Mouse (Mus musculus) midbrain, embryonic 12.5 days (tissue): ENCODE measurements at regions not wholly inside any gene's neighbourhood (a gene's known extent, or its start where the extent isn't known, plus 50 kb on each side); places are given as distances from the start of the nearest gene placed in this dataset.

ENCODE experiments used
- ATAC-seq: fragments of 200-750 bp; cut with Nextera tagmentation; 2 replicates; pipeline ENCODE4 v1.8.0; 2017; ENCODE audit warnings: low read depth, moderate TSS enrichment, moderate library complexity; ENCODE audit not compliant: low FRiP score
- H3K27ac ChIP-seq: fragments of 300-500 bp; sonication (generic); replicated peaks from 2 replicates; pipeline ENCODE4 v1.5.1; 2016; ENCODE audit warnings: mild to moderate bottlenecking
- H3K27me3 ChIP-seq: fragments of 300-500 bp; sonication (generic); 2 replicates; pipeline ENCODE4 v1.6.1; 2016; ENCODE audit warnings: mild to moderate bottlenecking
- H3K36me3 ChIP-seq: fragments of 300-500 bp; sonication (generic); 2 replicates; pipeline ENCODE4 v1.6.1; 2016
- H3K4me1 ChIP-seq: fragments of 300-500 bp; sonication (generic); 2 replicates; pipeline ENCODE4 v1.6.1; 2016
- H3K4me2 ChIP-seq: fragments of 300-500 bp; sonication (generic); replicated peaks from 2 replicates; pipeline ENCODE4 v1.6.1; 2016; ENCODE audit warnings: mild to moderate bottlenecking, moderate library complexity
- H3K4me3 ChIP-seq: fragments of 300-500 bp; sonication (generic); 2 replicates; pipeline ENCODE4 v1.5.1; 2016; ENCODE audit warnings: mild to moderate bottlenecking
- H3K9ac ChIP-seq: fragments of 300-500 bp; sonication (generic); replicated peaks from 2 replicates; pipeline ENCODE4 v1.6.1; 2016; ENCODE audit warnings: mild to moderate bottlenecking, moderate library complexity
- H3K9me3 ChIP-seq: fragments of 300-500 bp; sonication (generic); 2 replicates; pipeline ENCODE4 v1.6.1; 2016; ENCODE audit warnings: mild to moderate bottlenecking
- WGBS: fragments of 180-500 bp; shearing (Covaris S2); methylation state at CpG from one replicate; pipeline ENCODE4 v1.1.7; 2016; 5-methylcytosine and 5-hydroxymethylcytosine counted together

DNA sequence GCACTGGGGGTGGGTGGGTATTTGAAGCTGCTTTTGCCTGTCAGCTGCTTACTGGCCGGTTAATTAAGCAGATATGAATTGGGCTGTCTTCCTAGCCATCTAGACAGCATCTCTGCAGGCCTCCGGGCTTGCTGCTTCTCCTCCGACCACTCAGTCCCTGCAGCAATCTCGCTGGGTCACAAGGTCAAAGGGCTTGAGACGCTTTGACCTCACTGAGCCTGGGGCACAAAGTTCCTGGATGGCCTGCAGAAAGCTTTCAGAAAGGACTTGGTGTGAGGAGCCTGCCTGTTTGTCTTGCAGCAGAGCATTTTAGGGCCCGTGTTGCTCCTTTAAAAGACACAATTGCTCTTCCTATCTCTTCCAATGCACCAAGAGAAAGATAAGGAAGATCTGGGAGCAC, 83.7 kb upstream of the Ppp2r5a start:
- Histone ChIP-seq H3K4me2 (no peak overlapping the region), H3K27ac (no peak overlapping the region), H3K27me3 (no peaks in the 10 kb centered on the region), H3K36me3 (no peaks in the 10 kb centered on the region), H3K4me3 (no peak overlapping the region), H3K4me1 (no peaks in the 10 kb centered on the region), H3K9me3 (no peaks in the 10 kb centered on the region), H3K9ac (no peak overlapping the region)
- 35% methylated on average over 6 of the region's 6 CpGs for WGBS
- no peak for ATAC-seq

DNA sequence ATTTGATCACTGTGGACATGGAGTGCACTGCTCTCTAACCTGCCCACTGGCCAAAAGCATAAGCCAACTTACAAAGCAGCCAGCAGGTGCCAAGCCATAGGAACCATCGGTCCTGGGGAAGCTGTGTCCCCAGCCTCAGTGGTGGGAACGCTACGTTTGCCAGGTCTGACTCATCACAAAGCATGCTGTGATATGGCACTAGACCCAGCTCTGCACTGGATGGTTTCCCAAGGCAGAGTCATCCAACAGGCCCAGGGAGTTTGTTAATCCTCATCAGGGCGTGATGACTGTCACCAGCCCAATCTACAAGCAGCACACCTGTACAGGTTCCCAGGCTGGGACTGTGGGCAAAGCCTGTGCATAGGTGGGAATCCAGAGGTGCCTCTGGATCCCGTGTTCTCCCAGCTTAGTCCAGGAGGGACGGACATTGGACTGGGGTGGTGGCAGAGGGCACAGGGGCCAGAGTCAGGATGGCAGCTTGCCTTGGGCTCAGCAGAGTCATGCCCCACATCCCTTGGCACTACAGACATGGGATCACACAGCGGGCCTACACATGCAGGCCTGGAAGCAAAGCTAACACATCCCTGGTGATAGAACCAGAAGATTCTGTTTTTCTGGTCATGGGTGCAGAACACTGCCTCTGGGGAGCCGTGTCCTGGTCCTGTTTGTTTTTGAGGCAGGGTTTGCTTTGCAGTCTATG, 81.8 kb upstream of the Ppp2r5a start:
- no peak for ATAC-seq
- WGBS = 87% methylated on average over 8 of the region's 8 CpGs
- Histone ChIP-seq H3K9ac (no peak overlapping the region), H3K27me3 (no peaks in the 10 kb centered on the region), H3K36me3 (no peaks in the 10 kb centered on the region), H3K9me3 (no peaks in the 10 kb centered on the region), H3K4me3 (no peak overlapping the region), H3K4me2 (no peak overlapping the region), H3K4me1 (no peaks in the 10 kb centered on the region), H3K27ac (no peak overlapping the region)

DNA sequence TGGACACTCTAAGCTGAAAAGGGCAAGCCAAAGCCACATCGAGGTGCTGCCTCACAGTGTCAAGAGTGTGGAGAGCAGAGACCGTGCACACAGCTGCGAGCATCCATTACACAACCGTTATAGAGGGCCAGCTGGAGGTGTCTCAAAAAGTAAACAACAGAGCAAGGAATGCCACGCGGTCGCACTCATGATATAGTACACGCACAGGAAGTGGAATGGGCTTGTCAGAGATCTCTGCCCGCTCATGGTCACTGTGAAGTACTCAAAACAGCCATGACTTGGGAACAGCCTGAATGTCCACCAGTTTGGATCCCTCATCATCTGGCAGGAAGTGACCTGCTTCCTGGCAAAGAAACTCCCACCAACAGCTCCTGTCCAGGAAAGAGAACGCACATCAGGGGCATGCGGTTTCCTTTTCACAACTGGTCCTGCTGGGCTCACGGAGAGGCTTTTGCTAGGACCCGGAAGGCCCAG, 76.9 kb upstream of the Ppp2r5a start:
- H3K9me3 ChIP-seq = no peaks in the 10 kb centered on the region
- ATAC-seq = no peak
- H3K27ac ChIP-seq = no peak overlapping the region
- WGBS = 84% methylated on average over 13 of the region's 13 CpGs
- no peak overlapping the region for H3K4me2 ChIP-seq
- no peaks in the 10 kb centered on the region for H3K36me3 ChIP-seq
- H3K4me1 ChIP-seq = no peaks in the 10 kb centered on the region
- no peak overlapping the region for H3K9ac ChIP-seq
- H3K4me3 ChIP-seq = no peak overlapping the region
- no peaks in the 10 kb centered on the region for H3K27me3 ChIP-seq

GRCm38 (mm10) chr1:191472551-191472950, 69.5 kb upstream of the Ppp2r5a start:
- Histone ChIP-seq H3K4me1 (peaks cover 14% of the 10 kb centered on the region), H3K27me3 (no peaks in the 10 kb centered on the region), H3K4me3 (no peak overlapping the region), H3K9ac (no peak overlapping the region), H3K36me3 (no peaks in the 10 kb centered on the region), H3K4me2 (no peak overlapping the region), H3K27ac (no peak overlapping the region), H3K9me3 (no peaks in the 10 kb centered on the region)
- no peak for ATAC-seq
- 92% methylated on average over 5 of the region's 5 CpGs for WGBS

DNA sequence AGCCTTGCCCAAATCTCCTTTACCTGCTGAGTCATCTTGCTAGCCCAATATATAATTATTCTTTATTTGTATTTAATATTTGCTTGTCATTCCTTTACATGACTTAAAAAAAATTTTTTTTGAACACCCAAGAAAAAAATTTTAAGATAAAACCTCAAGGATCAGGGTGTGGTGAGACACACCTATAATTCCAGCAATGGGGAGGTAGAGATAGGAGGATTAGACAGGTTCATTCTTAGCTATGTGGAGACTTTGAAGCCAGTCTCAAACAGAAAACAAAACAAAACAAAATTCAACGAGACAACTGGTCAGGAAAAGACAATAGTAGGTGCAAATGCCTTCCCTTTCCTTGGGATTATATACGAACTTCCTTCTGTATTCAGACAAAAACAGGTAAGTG, 68.4 kb upstream of the Ppp2r5a start:
- Histone ChIP-seq H3K4me2 (no peak overlapping the region), H3K36me3 (no peaks in the 10 kb centered on the region), H3K9ac (no peak overlapping the region), H3K27ac (no peak overlapping the region), H3K4me1 (peaks cover 14% of the 10 kb centered on the region), H3K27me3 (no peaks in the 10 kb centered on the region), H3K9me3 (no peaks in the 10 kb centered on the region), H3K4me3 (no peak overlapping the region)
- no peak for ATAC-seq
- WGBS = 59% methylated on average over 2 of the region's 2 CpGs

DNA sequence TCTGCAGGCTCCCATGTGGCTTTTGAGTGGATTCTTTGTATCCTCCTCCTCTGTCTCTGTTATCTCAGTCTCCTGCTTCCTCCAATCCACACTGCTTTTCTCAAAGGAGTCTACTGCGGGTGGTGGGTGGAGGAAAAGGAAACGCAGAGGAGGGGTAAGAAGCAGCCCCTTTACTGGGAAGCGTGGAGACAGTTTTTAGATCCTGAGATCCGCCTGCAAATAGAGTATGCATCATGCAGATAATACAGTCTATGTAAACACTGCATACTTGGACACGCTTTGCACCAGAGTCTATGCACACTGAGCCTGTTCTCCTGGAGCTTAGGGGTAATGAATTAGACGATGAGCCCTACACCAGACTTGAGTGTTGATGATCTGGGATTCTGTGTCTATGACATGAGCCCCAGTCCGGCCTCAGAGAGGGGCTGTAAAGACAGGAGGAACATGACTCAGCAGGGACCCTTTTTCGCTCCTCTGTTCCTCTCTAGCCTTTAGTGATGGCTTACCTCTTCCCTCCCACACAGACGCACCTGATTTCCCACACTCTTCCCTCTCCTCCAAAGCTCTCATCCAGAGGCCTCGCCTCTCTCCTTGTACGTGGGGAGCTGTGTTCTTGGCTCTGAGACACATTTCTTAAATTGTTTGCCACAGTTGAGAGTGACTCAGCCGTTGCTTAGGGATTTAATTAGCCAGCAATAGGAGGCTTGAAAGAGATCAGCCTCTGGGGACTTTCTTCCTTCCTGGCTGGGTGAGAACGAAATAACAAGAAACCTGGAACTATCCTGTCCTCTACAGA, 67.3 kb upstream of the Ppp2r5a start:
- H3K4me3 ChIP-seq = no peak overlapping the region
- no peak overlapping the region; the same call in 1 of the 2 replicates for H3K27ac ChIP-seq
- no peaks in the 10 kb centered on the region for H3K36me3 ChIP-seq
- ATAC-seq = no peak
- WGBS = 32% methylated on average over 13 of the region's 13 CpGs
- H3K9ac ChIP-seq = no peak overlapping the region
- no peak overlapping the region for H3K4me2 ChIP-seq
- no peaks in the 10 kb centered on the region for H3K27me3 ChIP-seq
- H3K9me3 ChIP-seq = no peaks in the 10 kb centered on the region
- peaks cover 14% of the 10 kb centered on the region for H3K4me1 ChIP-seq

GRCm38 (mm10) chr1:191468837-191469529, 65.9 kb upstream of the Ppp2r5a start:
- ATAC-seq = no peak
- H3K36me3 ChIP-seq = no peaks in the 10 kb centered on the region
- H3K9ac ChIP-seq = no peak overlapping the region
- H3K4me3 ChIP-seq = no peak overlapping the region
- no peak overlapping the region for H3K27ac ChIP-seq
- no peaks in the 10 kb centered on the region for H3K9me3 ChIP-seq
- H3K27me3 ChIP-seq = no peaks in the 10 kb centered on the region
- 41% methylated on average over 4 of the region's 4 CpGs for WGBS
- no peak overlapping the region for H3K4me2 ChIP-seq
- H3K4me1 ChIP-seq = peaks cover 14% of the 10 kb centered on the region

- Histone ChIP-seq H3K27me3 (no peaks in the 10 kb centered on the region), H3K4me2 (no peak overlapping the region), H3K9me3 (no peaks in the 10 kb centered on the region), H3K36me3 (no peaks in the 10 kb centered on the region), H3K4me3 (no peak overlapping the region), H3K4me1 (peaks cover 25% of the 10 kb centered on the region), H3K9ac (no peak overlapping the region), H3K27ac (no peak overlapping the region)
- no peak for ATAC-seq
- 83% methylated on average over 3 of the region's 3 CpGs for whole genome bisulfite sequencing
Observed at GRCm38 (mm10) chr1:191466261-191466660, 63.2 kb upstream of the Ppp2r5a start.

DNA sequence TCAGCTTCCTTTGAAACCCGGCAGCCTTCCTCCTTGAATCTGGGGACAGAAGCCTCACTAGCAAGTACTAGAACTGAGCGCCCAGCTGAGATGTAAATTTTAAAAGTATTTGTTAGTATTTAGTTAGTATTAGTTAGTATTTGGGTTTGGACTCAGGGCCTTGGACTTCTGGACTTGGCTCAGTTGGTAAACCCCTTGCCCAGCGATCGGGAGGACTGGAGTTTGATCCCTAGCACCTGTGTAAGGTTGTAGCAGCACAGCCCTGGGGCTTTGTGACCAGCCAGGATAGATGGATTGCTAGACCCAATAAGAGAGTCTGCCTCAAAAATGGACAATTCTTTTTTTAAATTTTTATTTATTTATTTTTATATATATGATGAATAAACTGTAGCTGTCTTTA, 62.7 kb upstream of the Ppp2r5a start:
- H3K4me1 ChIP-seq = peaks cover 23% of the 10 kb centered on the region
- ATAC-seq = no peak
- H3K36me3 ChIP-seq = no peaks in the 10 kb centered on the region
- H3K9ac ChIP-seq = no peak overlapping the region
- H3K4me3 ChIP-seq = no peak overlapping the region
- 88% methylated on average over 4 of the region's 4 CpGs for WGBS
- no peaks in the 10 kb centered on the region for H3K9me3 ChIP-seq
- H3K4me2 ChIP-seq = no peak overlapping the region
- no peaks in the 10 kb centered on the region for H3K27me3 ChIP-seq
- no peak overlapping the region for H3K27ac ChIP-seq

DNA sequence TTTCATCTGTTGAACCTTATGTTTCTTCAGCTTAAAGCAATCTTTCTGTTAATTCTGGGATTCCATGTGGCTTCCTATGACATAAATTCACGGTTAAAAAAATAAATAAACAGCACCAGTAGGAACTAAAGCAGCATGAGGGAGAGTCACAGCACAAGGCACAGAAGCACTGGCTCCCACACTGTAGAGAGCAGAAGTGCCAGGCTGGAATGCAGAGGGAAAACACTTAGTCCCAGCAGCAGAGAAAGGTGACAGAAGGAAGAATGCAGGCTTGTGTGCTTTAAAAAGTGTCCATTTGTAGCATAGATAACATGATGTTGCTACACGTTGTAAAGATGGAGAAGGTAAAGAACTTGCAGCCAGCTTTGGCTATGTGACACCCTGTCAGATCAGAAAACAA, 62.1 kb upstream of the Ppp2r5a start:
- H3K4me1 ChIP-seq = peaks cover 18% of the 10 kb centered on the region
- no peak for ATAC-seq

DNA sequence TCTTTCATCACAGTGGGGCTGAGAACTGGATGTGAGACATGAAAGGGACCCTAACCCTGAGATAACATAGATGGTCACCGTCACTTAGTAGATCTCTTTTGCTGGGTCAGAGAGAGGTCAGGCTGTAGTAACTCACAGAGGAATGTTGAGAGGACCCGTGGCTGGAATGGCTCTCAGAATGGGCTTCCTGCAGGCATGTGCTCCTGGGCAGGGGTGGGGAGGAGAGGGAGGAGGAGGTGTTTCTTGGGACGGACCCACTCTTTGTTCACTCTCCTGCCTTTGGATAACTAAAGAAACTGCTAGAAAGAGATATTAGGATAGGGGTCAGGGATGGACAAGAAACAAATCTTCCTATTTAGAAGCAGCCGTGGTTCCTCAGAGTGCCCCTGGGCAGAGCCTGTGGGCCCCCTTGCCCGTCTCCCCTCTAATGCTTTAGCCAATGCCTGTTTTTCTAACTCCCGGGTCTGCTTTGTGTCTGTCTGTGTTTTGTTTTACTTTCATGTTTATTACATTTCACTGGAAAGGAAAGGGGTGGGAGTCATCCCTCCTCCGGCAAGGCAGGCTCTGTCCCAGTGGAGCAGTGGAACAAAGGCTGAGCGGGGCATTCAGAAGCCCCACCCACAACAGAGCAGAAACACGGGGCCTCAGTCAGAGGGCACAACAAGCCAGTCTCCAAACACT, 58.9 kb upstream of the Ppp2r5a start:
- Histone ChIP-seq H3K9me3 (no peaks in the 10 kb centered on the region), H3K9ac (no peak overlapping the region), H3K36me3 (no peaks in the 10 kb centered on the region), H3K4me1 (peaks cover 12% of the 10 kb centered on the region), H3K4me2 (peak overlapping the region; percentile 7), H3K27ac (0 out of 2 replicates have a peak overlapping the region, but pooled peaks have one; percentile 4), H3K4me3 (no peak overlapping the region), H3K27me3 (no peaks in the 10 kb centered on the region)
- peak; percentile 65; the same call in 1 of the 2 replicates for ATAC-seq
- 22% methylated on average over 9 of the region's 9 CpGs for WGBS

More for the DNA sequence above, 62.1 kb upstream of the Ppp2r5a start:
- Histone ChIP-seq H3K27me3 (no peaks in the 10 kb centered on the region), H3K27ac (no peak overlapping the region), H3K4me2 (no peak overlapping the region), H3K36me3 (no peaks in the 10 kb centered on the region), H3K9me3 (no peaks in the 10 kb centered on the region), H3K9ac (no peak overlapping the region), H3K4me3 (no peak overlapping the region)
- 72% methylated on average over 2 of the region's 2 CpGs for WGBS
